Mouse (Mus musculus): ENCODE measurements around the gene Fam217a.
"Not testable (repeated sequence)": the region's sequence is repeated elsewhere in the genome, so short reads cannot be mapped to it uniquely, and the experiment has no call there.

Gene Fam217a

DNA sequence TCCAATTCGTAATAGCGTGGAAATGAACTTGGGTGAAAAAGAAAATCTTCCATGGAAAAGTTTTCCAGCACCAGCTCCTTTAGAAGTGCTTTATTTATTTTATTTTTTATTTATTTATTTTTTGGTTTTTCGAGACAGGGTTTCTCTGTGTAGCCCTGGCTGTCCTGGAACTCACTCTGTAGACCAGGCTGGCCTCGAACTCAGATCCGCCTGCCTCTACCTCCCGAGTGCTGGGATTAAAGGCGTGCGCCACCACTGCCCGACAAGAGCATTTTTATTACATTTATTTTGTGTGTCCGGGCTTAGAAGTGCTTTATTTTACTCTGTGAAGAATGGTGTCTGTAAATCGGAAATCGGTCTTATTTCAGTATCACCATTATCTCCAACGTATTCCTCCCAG is 49.4 kb downstream of the Fam217a start:
- not testable (repeated sequence) for DNase-seq (ENCODE audit: low spot score in 2 of 2)

DNA sequence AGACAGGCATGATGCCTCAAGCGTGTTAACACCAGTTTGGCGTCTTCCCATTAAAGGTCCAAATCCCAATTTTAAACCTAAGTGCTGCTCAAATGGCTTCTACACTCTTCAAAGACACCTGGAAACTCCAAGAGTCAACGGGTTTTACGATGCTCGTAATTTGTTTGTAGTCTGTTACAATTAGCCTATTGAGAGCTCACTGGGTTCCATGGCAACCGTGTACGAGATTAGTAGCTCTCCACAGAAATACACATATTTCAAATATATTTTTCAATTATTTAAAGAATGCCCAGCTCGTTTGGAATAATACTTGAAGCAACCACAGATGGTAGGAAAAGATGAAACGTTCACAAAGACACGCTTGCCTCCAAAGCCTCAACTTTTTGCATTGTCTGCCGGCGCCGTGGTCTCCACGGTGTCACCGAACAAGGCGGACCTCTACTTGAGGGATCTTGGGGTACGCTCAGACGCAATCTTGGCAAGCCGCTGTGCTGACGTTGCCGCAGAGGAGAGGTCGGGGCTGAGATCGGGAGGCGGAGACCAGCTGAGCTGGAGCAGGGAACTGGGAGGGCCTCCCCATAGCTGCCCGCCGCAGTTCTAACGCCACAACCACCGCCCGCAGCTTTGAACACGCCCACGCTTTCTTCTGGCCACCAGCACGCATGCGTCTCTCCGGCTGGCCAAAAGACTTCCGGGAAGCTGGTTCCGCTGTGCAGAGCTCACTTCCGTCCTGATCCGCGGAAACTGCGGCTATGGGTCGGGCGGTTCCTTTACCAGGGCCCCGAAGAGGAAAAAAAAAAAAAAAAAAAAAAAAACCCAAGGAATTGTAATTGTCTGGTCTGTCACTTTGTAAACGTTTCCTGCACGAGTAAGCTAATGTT is 50.1 kb downstream of the Fam217a start:
- DNase-seq (ENCODE audit: low spot score in 2 of 2), result peak; percentile 91

DNA sequence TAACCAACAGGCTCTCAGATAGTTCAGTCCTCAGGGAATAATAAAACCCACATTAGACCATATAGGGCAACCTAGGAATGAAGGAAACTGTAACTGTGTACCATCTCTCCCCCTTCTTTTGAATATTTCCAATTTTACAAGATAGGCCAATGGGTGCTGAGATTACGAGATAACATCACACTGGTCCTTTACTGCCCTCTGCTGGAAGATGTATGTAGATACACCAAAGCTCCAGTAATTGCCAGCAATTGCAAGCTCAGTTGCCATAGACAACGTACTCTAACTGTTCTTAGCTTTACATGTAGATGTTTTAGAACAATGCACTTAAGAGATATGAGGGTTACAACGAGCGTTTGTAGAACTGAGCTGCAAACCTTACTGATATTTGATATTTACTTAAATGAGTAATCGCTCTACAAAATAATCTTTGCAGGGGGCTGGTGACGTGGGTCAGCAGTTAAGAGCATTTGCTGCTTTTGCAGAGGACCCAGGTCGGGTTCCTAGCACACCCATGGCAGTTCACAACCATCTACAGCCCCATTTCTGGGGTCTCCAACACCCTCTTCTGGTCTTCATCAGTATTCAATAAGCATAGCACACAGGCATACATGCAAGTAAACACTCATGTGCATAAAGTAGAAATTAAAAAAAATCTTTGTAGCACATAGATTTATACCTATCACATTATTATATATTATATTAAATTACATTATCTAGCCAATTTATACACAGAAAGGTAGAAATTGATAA is 59.5 kb downstream of the Fam217a start:
- DNase-seq (ENCODE audit: low spot score in 2 of 2), result peak in 1 of 2 experiments; percentile 15

DNA sequence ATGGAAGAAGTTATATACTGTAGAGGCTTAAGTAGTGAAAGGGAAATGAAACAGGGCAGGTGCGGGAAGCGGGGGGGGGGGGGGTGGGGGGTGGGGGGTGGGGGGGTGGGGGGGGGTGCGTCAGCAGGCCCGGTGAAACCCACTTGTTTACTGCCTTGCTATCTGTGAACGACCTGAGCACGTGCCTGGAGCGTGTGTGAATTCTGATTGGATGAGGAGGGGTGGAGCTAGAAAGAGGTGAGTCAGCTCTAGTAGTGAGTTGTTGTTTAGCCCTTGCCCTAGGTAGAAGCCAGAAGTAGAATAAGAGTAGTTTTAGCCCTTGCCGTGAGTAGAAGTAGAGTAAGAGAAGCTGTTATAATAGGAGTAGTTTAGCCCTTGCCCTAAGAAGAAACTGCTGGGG is 62.9 kb downstream of the Fam217a start:
- DNase-seq (ENCODE audit: low spot score in 2 of 2), result not testable (repeated sequence)

Data from frontal cortex, postnatal 14 days (tissue).